Mouse (Mus musculus) kidney, embryonic 15.5 days (tissue): ENCODE measurements around the gene Gstz1. TPM values are rescaled to one million over a fixed set of nuclear protein-coding genes. Genes with fewer than 3 reads are reported as not detected.

Experiments used
- ATAC-seq: fragments of 200-750 bp; cut with Nextera tagmentation; replicated peaks from 2 replicates; pipeline ENCODE4 v1.8.0; 2017; ENCODE audit warnings: moderate TSS enrichment; ENCODE audit not compliant: low FRiP score
- H3K27ac ChIP-seq: fragments of 300-500 bp; sonication (generic); 2 replicates; pipeline ENCODE4 v1.5.1; 2015; ENCODE audit warnings: mild to moderate bottlenecking, inconsistent platforms
- H3K27me3 ChIP-seq: fragments of 300-500 bp; sonication (generic); 2 replicates; pipeline ENCODE4 v1.6.1; 2015; ENCODE audit warnings: inconsistent platforms
- H3K36me3 ChIP-seq: fragments of 300-500 bp; sonication (generic); 2 replicates; pipeline ENCODE4 v1.6.1; 2015; ENCODE audit warnings: inconsistent platforms
- H3K4me1 ChIP-seq: fragments of 300-500 bp; sonication (generic); 2 replicates; pipeline ENCODE4 v1.6.1; 2015; ENCODE audit warnings: inconsistent platforms
- H3K4me2 ChIP-seq: fragments of 300-500 bp; sonication (generic); 2 replicates; pipeline ENCODE4 v1.6.1; 2015; ENCODE audit warnings: moderate library complexity, mild to moderate bottlenecking, inconsistent platforms
- H3K4me3 ChIP-seq: fragments of 300-500 bp; sonication (generic); replicated peaks from 2 replicates; pipeline ENCODE4 v1.5.1; 2015; ENCODE audit warnings: mild to moderate bottlenecking, inconsistent platforms
- H3K9ac ChIP-seq: fragments of 300-500 bp; sonication (generic); 2 replicates; pipeline ENCODE4 v1.6.1; 2015; ENCODE audit warnings: mild to moderate bottlenecking, inconsistent platforms
- H3K9me3 ChIP-seq: fragments of 300-500 bp; sonication (generic); replicated peaks from 2 replicates; pipeline ENCODE4 v1.6.1; 2016; ENCODE audit warnings: inconsistent platforms
- WGBS: fragments of 180-500 bp; shearing (Covaris S2); methylation state at CpG from one replicate; pipeline ENCODE4 v1.1.7; 2015; ENCODE audit warnings: mixed read lengths; 5-methylcytosine and 5-hydroxymethylcytosine counted together
- polyA plus RNA-seq: library from polyadenylated mRNA; unstranded; fragments of >200 nt; fragmentation: Nextera tagmentation; extraction: Ambion mirVana; gene quantifications from 2 replicates; pipeline ENCODE4 v1.2.1, GENCODE M21; 2015

Gene Gstz1
- polyA plus RNA-seq, 1 experiment from 2014 or later = 56.1 TPM

- Histone ChIP-seq H3K4me1 (no peaks in the 10 kb centered on the region), H3K36me3 (no peaks in the 10 kb centered on the region), H3K27me3 (no peaks in the 10 kb centered on the region), H3K9ac (no peak overlapping the region), H3K4me3 (no peak overlapping the region), H3K27ac (no peak overlapping the region), H3K4me2 (no peak overlapping the region), H3K9me3 (no peaks in the 10 kb centered on the region)
- 53% methylated on average over 2 of the region's 2 CpGs for WGBS
- ATAC-seq = no peak
These were observed 66.1 kb downstream of the Gstz1 start for GRCm38 (mm10) chr12:87212844-87213606.

Other genes with a start within 250 kb of the Gstz1 start
- gene Cipc, start 200.1 kb upstream of the Gstz1 start, polyA plus RNA-seq = 20.9 and 22.7 TPM in 2 replicates
- 0.08 TPM in 1 of 2 replicates, not detected in the other for gene Zdhhc22, start 156.7 kb upstream of the Gstz1 start, polyA plus RNA-seq
- 0.06 and 0.10 TPM in 2 replicates for gene Tmem63c, start 125.8 kb upstream of the Gstz1 start, polyA plus RNA-seq
- gene Ngb, start 44.6 kb upstream of the Gstz1 start, polyA plus RNA-seq = 0.69 and 0.74 TPM in 2 replicates
- gene Pomt2, start 803 bp downstream of the Gstz1 start, polyA plus RNA-seq = 18.5 and 19.0 TPM in 2 replicates
- 1.3 and 1.7 TPM in 2 replicates for gene Samd15, start 52.6 kb downstream of the Gstz1 start, polyA plus RNA-seq
- 2.1 and 2.2 TPM in 2 replicates for gene Tmed8, start 53.3 kb downstream of the Gstz1 start, polyA plus RNA-seq
- gene Noxred1, start 91.6 kb downstream of the Gstz1 start, polyA plus RNA-seq = 0.55 and 0.66 TPM in 2 replicates
- 44.4 and 46.6 TPM in 2 replicates for gene Vipas39, start 119.1 kb downstream of the Gstz1 start, polyA plus RNA-seq
- 235 and 248 TPM in 2 replicates for gene Ahsa1, start 119.3 kb downstream of the Gstz1 start, polyA plus RNA-seq
- 0.98 and 1.1 TPM in 2 replicates for gene Ism2, start 152.5 kb downstream of the Gstz1 start, polyA plus RNA-seq
- gene Sptlc2, start 241.2 kb downstream of the Gstz1 start, polyA plus RNA-seq = 75.4 and 78.5 TPM in 2 replicates